Mouse (Mus musculus) monocyte, adult 5-6 weeks (primary cell): ENCODE data around the gene Ube2l3. TPM values are rescaled to one million over a fixed set of nuclear protein-coding genes. Genes with fewer than 3 reads are reported as not detected.

Experiments used
- ATAC-seq: fragments of 153-309, 156-312 bp; replicated peaks from 2 replicates; pipeline ENCODE4 v1.8.0; 2017; ENCODE audit warnings: mild to moderate bottlenecking; ENCODE audit not compliant: low TSS enrichment, insufficient number of reproducible peaks, severe bottlenecking, poor library complexity, low FRiP score
- total RNA-seq: library from RNA; stranded (forward); fragments of 200-1000, 200-491, 200-594 nt; gene quantifications from 3 replicates; pipeline ENCODE4 v1.2.3, GENCODE M21; 2017

Ube2l3 gene
- total RNA-seq, 1 experiment from 2014 or later, result 90.6 TPM

GRCm38 (mm10) chr16:17209981-17210838 is 7.8 kb upstream of the Ube2l3 start:
- peak; percentile 84 for ATAC-seq

- no peak for ATAC-seq
Observed at GRCm38 (mm10) chr16:17209404-17209960, 7.0 kb upstream of the Ube2l3 start.

- peak; percentile 34 for ATAC-seq
Observed at GRCm38 (mm10) chr16:17208389-17209361, 6.2 kb upstream of the Ube2l3 start, which contains the start of gene Rimbp3. Gene Rimbp3 (plus strand): TSS chr16:17208603.

- no peak for ATAC-seq
Observed at GRCm38 (mm10) chr16:17204990-17205389, 2.5 kb upstream of the Ube2l3 start.

DNA sequence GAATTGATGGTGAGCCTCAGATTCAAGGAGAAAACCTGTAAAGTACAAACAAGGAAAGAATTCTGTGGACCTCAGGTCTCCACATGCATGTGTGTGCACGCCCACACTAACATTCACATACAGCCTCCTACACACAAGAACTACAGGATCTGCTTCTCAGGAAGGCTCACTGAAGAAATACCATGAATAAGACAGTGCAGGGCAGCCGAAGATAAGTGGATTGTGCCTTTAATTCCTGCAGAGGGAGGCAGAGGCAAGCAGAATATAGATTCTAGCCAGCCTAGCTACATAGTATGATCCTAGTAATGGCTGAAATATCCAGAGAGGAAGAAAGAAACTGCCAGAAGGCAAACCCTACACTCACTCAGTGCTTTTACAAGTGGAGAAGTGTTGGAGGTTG is 472 bp downstream of the Ube2l3 start:
- ATAC-seq, result no peak

- ATAC-seq, result peak; percentile 90
Observed at GRCm38 (mm10) chr16:17200953-17201707, 1.3 kb downstream of the Ube2l3 start.

- no peak for ATAC-seq
Observed at GRCm38 (mm10) chr16:17200121-17200952, 2.1 kb downstream of the Ube2l3 start.

DNA sequence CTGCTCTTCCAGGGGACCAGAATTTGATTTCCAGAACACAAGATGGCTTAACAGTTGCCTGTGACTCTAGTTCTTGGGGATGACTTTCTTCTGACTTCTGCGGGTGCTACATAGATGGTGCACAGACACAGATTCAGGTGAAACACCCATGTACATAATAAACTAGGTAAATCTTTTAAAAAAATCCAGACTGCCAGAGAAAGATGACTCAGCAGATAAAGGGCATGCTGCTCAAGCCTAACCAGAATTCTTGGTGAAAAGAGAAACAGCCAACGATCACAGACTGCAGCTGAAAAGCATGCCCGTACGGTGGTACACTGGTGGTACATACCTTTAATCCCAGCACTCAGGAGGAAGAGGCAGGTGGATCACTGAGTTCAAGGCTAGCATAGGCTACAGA is 8.6 kb downstream of the Ube2l3 start:
- ATAC-seq, result no peak

GRCm38 (mm10) chr16:17185475-17185874 is 17.0 kb downstream of the Ube2l3 start:
- no peak for ATAC-seq

DNA sequence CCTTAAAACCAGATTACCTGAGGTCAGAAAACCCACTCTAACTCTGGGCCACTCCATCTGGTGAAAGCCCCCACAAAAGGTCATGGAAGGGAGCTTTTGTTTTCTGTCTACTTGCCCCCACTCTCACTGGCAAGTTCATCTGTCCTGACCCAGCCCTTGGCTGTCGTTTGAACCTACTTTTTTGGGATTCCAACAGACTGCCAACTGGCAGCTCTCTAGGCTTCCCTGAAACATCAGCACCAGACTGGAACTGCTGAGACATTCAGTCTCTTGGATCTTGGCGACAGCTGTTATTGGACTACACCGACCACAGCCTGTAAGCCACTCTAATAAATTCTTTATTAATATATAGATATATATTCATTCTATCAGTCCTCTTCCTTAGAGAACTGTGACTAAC is 19.4 kb downstream of the Ube2l3 start:
- ATAC-seq, result no peak

- ATAC-seq, result no peak
Observed at GRCm38 (mm10) chr16:17182136-17182535, 20.3 kb downstream of the Ube2l3 start.

DNA sequence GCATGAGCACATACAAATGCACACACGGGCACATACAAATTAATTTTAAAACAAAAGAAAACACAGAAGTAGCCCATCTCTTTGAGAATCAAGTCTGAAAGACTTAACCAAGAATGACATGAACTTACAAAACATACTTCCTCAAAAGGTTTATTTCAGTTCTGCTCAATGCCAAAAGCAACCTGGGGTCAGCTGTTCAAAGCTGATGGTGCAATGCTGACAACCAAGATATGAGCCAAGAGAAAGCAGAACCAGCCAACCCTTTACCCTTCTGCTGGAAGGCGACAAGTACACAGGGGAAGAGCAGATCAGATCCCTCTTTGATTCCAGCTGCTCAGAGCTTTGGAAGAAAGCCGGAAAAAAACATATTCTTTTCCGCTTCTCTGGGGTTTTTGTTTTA is 21.1 kb downstream of the Ube2l3 start:
- peak; percentile 94 for ATAC-seq

DNA sequence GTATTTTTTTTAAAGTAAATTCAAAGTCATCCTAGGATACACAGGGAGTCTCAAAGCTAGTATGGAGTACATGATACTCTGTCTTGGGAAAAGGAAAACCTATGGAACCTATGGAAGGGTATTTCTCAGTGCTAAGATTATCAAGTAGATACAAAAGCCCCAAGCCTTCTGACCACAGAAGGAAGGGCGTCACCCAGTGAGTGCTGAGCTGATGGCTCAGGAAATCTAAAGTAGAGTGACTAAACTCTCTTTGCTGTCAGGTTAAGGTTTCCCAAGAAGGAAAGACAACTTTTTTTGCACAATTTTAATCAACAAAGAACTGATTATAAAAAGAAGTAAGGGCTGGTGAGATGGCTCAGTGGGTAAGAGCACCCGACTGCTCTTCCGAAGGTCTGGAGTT is 22.7 kb downstream of the Ube2l3 start:
- no peak for ATAC-seq

GRCm38 (mm10) chr16:17177623-17178170 is 24.8 kb downstream of the Ube2l3 start:
- peak; percentile 56 for ATAC-seq

GRCm38 (mm10) chr16:17175765-17176164 is 26.7 kb downstream of the Ube2l3 start:
- ATAC-seq, result no peak

DNA sequence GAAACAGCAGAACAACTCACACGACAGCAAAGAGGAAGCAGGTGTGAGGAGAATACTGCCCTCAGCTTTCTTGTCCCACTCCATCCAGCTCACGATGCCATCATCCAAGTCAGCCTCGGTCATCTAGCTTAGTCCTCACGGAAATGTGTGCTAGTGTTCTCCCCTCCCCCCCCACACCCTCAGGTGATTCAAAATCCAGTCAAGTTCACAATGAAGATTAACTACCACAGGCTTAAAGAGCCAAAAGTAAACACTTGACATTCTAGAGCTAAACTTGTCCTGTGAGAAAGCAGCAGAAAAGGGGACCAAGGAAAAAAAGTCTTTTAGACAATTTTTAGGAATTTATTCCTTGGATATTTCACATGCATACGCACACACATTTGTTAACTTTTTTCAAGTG is 34.4 kb downstream of the Ube2l3 start:
- ATAC-seq, result no peak

DNA sequence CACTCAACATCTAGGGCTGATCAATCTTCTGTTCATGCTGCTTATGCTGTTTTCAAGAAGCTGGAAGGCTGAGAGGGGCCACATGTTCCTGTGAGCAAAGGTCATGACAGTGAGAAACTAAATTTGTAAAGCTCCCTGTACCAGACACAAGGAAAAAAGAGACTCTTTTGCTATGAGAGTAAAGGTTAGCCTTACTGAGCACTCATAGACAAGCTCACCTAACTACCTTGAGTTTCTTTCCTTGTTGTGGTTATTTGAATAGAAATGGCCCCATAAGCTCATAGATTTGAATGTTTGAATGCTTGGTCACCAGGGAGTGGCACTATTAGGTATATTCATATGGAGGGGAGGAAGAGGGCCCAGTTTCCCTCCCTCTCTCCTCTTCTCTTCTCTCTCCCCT is 35.3 kb downstream of the Ube2l3 start:
- no peak for ATAC-seq
